Mouse (Mus musculus): Measurements from ENCODE around the gene Gm11060.

DNA sequence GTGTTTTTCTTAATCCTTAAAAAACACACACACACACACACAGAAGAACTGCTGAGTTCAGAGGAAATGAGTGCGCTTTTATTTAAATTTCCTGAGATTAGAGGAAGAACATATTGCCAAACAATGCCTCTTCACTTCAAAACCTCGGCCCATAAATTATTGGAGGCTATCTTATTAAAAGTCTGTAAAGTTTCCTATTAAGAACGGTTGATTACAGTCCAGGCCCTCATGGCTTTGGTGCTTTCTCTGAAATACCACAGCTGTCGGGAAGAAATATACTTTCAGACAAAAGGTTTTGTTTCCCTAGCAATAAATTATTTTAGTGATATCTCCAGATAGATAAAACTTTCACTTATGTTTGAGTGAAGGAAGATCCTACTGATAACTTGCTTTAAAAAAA lies 48.7 kb upstream of the Gm11060 start:
- TF ChIP-seq CTCF (IDR thresholded peaks at IDR 0.05; ENCODE audit: low read depth, low read length) (no peak), GATA1 (IDR thresholded peaks at IDR 0.05; ENCODE audit: borderline replicate concordance, low read length) (no peak), POLR2AphosphoS5 (IDR thresholded peaks at IDR 0.05; ENCODE audit: insufficient replicate concordance, low read depth, low read length) (no peak), TAL1 (conservative IDR thresholded peaks at IDR 0.05; ENCODE audit: low read depth, low read length) (no peak), GATA2 (IDR thresholded peaks at IDR 0.05; ENCODE audit: borderline replicate concordance, low read depth, low read length) (no peak)
